Mouse (Mus musculus): ENCODE measurements around the gene Slc19a1.

Slc19a1 gene

GRCm38 (mm10) chr10:77032591-77033322 lies 716 bp downstream of the Slc19a1 start:
- peak; percentile 98 for DNase-seq (ENCODE audit: low spot score)

- DNase-seq (ENCODE audit: low spot score) = no peak
Measured at GRCm38 (mm10) chr10:77033323-77034025, 1.4 kb downstream of the Slc19a1 start.

GRCm38 (mm10) chr10:77035487-77035886 lies 3.4 kb downstream of the Slc19a1 start:
- DNase-seq (ENCODE audit: low spot score) = no peak

GRCm38 (mm10) chr10:77038579-77039174 lies 6.6 kb downstream of the Slc19a1 start:
- no peak for DNase-seq (ENCODE audit: low spot score)

GRCm38 (mm10) chr10:77048196-77048595 lies 16.2 kb downstream of the Slc19a1 start:
- DNase-seq (ENCODE audit: low spot score) = no peak

GRCm38 (mm10) chr10:77048606-77049005 lies 16.6 kb downstream of the Slc19a1 start:
- DNase-seq (ENCODE audit: low spot score) = no peak

GRCm38 (mm10) chr10:77056768-77057167 lies 24.7 kb downstream of the Slc19a1 start:
- no peak for DNase-seq (ENCODE audit: low spot score)

- no peak for DNase-seq (ENCODE audit: low spot score)
Measured at GRCm38 (mm10) chr10:77061426-77061825, 29.4 kb downstream of the Slc19a1 start.

GRCm38 (mm10) chr10:77062393-77063010 lies 30.5 kb downstream of the Slc19a1 start:
- no peak for DNase-seq (ENCODE audit: low spot score)

GRCm38 (mm10) chr10:77064239-77064638 lies 32.2 kb downstream of the Slc19a1 start:
- DNase-seq (ENCODE audit: low spot score) = no peak

GRCm38 (mm10) chr10:77064659-77065058 lies 32.6 kb downstream of the Slc19a1 start:
- peak; percentile 22 for DNase-seq (ENCODE audit: low spot score)

GRCm38 (mm10) chr10:77068469-77068868 lies 36.4 kb downstream of the Slc19a1 start:
- no peak for DNase-seq (ENCODE audit: low spot score)

- peak; percentile 79 for DNase-seq (ENCODE audit: low spot score)
Measured at GRCm38 (mm10) chr10:77070072-77070471, 38.0 kb downstream of the Slc19a1 start.

GRCm38 (mm10) chr10:77074276-77074974 lies 42.4 kb downstream of the Slc19a1 start:
- no peak for DNase-seq (ENCODE audit: low spot score)

GRCm38 (mm10) chr10:77078456-77078855 lies 46.4 kb downstream of the Slc19a1 start:
- DNase-seq (ENCODE audit: low spot score) = no peak

- DNase-seq (ENCODE audit: low spot score) = no peak
Measured at GRCm38 (mm10) chr10:77078961-77079360, 46.9 kb downstream of the Slc19a1 start.

- peak; percentile 91 for DNase-seq (ENCODE audit: low spot score)
Measured at GRCm38 (mm10) chr10:77082453-77082852, 50.4 kb downstream of the Slc19a1 start.

- no peak for DNase-seq (ENCODE audit: low spot score)
Measured at GRCm38 (mm10) chr10:77082921-77083320, 50.9 kb downstream of the Slc19a1 start.

- DNase-seq (ENCODE audit: low spot score) = no peak
Measured at GRCm38 (mm10) chr10:77084568-77084967, 52.5 kb downstream of the Slc19a1 start.

- DNase-seq (ENCODE audit: low spot score) = no peak
Measured at GRCm38 (mm10) chr10:77089336-77089735, 57.3 kb downstream of the Slc19a1 start.

- DNase-seq (ENCODE audit: low spot score) = no peak
Measured at GRCm38 (mm10) chr10:77090063-77090462, 58.0 kb downstream of the Slc19a1 start.

GRCm38 (mm10) chr10:77091538-77092097 lies 59.6 kb downstream of the Slc19a1 start:
- DNase-seq (ENCODE audit: low spot score) = no peak

Measured in retina, embryonic 14.5 days (tissue).